Mouse (Mus musculus) brown adipose tissue, adult 24 weeks (tissue): Measurements from ENCODE around the gene Slc13a4. TPM values are rescaled to one million over a fixed set of nuclear protein-coding genes. Genes with fewer than 3 reads are reported as not detected.
A peak's percentile ranks its signal among the peaks of the same experiment; 100 is the strongest.

Experiments
- H3K27ac ChIP-seq: fragments of 200-500 bp; replicated peaks from 2 replicates; pipeline ENCODE4 v1.5.1; 2012; ENCODE audit warnings: low read depth, mild to moderate bottlenecking, low read length
- H3K4me1 ChIP-seq: fragments of 200-500 bp; 2 replicates; pipeline ENCODE4 v1.6.1; 2012; ENCODE audit warnings: low read length, mixed read lengths; ENCODE audit not compliant: control insufficient read depth, insufficient read depth, insufficient read length
- H3K4me3 ChIP-seq: fragments of 200-500 bp; 2 replicates; pipeline ENCODE4 v1.5.1; 2012; ENCODE audit warnings: low read depth, mild to moderate bottlenecking, low read length, moderate library complexity; ENCODE audit not compliant: insufficient read depth
- polyA plus RNA-seq: library from polyadenylated mRNA; stranded (reverse); fragments of >200 nt; gene quantifications from 2 replicates; pipeline ENCODE4 v1.2.4, GENCODE M21; 2012; ENCODE audit not compliant: missing spikeins, insufficient read depth, insufficient read length

Slc13a4 gene
- polyA plus RNA-seq, 1 experiment: not detected

- Histone ChIP-seq H3K4me1 (peaks cover 19% of the 10 kb centered on the region), H3K4me3 (no peak overlapping the region), H3K27ac (no peak overlapping the region)
These were observed 53.6 kb downstream of the Slc13a4 start for GRCm38 (mm10) chr6:35254136-35254904.

- peak overlapping the region; percentile 96 for H3K4me3 ChIP-seq
- peaks cover 19% of the 10 kb centered on the region for H3K4me1 ChIP-seq
- no peak overlapping the region for H3K27ac ChIP-seq
These were observed 54.5 kb downstream of the Slc13a4 start for GRCm38 (mm10) chr6:35253474-35253873.

GRCm38 (mm10) chr6:35252477-35253346 is 55.2 kb downstream of the Slc13a4 start:
- Histone ChIP-seq H3K4me1 (peaks cover 19% of the 10 kb centered on the region), H3K27ac (peak overlapping the region; percentile 70), H3K4me3 (peak overlapping the region; percentile 96)

- Histone ChIP-seq H3K27ac (no peak overlapping the region), H3K4me1 (peaks cover 17% of the 10 kb centered on the region), H3K4me3 (peak overlapping the region; percentile 36)
These were observed 56.0 kb downstream of the Slc13a4 start for GRCm38 (mm10) chr6:35251807-35252476.

- H3K27ac ChIP-seq: no peak overlapping the region
- no peak overlapping the region for H3K4me3 ChIP-seq
- no peaks in the 10 kb centered on the region for H3K4me1 ChIP-seq
These were observed 62.8 kb downstream of the Slc13a4 start for GRCm38 (mm10) chr6:35245086-35245485.

- no peak overlapping the region for H3K4me3 ChIP-seq
- H3K27ac ChIP-seq: no peak overlapping the region
- no peaks in the 10 kb centered on the region for H3K4me1 ChIP-seq
These were observed 63.9 kb downstream of the Slc13a4 start for GRCm38 (mm10) chr6:35243989-35244388.

- Histone ChIP-seq H3K27ac (no peak overlapping the region), H3K4me1 (no peaks in the 10 kb centered on the region), H3K4me3 (no peak overlapping the region)
These were observed 64.7 kb downstream of the Slc13a4 start for GRCm38 (mm10) chr6:35243252-35243651.

GRCm38 (mm10) chr6:35236108-35236785 is 71.7 kb downstream of the Slc13a4 start:
- H3K27ac ChIP-seq: no peak overlapping the region
- H3K4me3 ChIP-seq: no peak overlapping the region
- no peaks in the 10 kb centered on the region for H3K4me1 ChIP-seq

- Histone ChIP-seq H3K4me3 (no peak overlapping the region), H3K27ac (no peak overlapping the region), H3K4me1 (no peaks in the 10 kb centered on the region)
These were observed 78.5 kb downstream of the Slc13a4 start for GRCm38 (mm10) chr6:35229415-35229814.

- no peak overlapping the region for H3K4me3 ChIP-seq
- no peak overlapping the region for H3K27ac ChIP-seq
- no peaks in the 10 kb centered on the region for H3K4me1 ChIP-seq
These were observed 82.2 kb downstream of the Slc13a4 start for GRCm38 (mm10) chr6:35225696-35226095.

Other genes starting within 250 kb of the Slc13a4 start
- gene Cnot4, start 174.4 kb downstream of the Slc13a4 start, polyA plus RNA-seq: 8.6 and 12.6 TPM in 2 replicates
- 13.7 and 19.7 TPM in 2 replicates for gene Nup205, start 130.7 kb downstream of the Slc13a4 start, polyA plus RNA-seq
- gene Fam180a, start 18.0 kb upstream of the Slc13a4 start, polyA plus RNA-seq: not detected in 2 replicates
- 56.5 and 78.4 TPM in 2 replicates for gene Mtpn, start 231.8 kb upstream of the Slc13a4 start, polyA plus RNA-seq